Mouse (Mus musculus) megakaryocyte, embryonic 14.5 days (primary cell): ENCODE data around the gene Ppp1ca.

Experiments
- FLI1 ChIP-seq: IDR thresholded peaks from 2 replicates; pipeline ENCODE4 v1.6.1; 2012; ENCODE audit warnings: low read length, inconsistent platforms, mixed read lengths
- GATA1 ChIP-seq: IDR thresholded peaks from 3 replicates; pipeline ENCODE4 v1.6.1; 2012; ENCODE audit warnings: mixed read lengths, low read length, inconsistent platforms, borderline replicate concordance

DNA sequence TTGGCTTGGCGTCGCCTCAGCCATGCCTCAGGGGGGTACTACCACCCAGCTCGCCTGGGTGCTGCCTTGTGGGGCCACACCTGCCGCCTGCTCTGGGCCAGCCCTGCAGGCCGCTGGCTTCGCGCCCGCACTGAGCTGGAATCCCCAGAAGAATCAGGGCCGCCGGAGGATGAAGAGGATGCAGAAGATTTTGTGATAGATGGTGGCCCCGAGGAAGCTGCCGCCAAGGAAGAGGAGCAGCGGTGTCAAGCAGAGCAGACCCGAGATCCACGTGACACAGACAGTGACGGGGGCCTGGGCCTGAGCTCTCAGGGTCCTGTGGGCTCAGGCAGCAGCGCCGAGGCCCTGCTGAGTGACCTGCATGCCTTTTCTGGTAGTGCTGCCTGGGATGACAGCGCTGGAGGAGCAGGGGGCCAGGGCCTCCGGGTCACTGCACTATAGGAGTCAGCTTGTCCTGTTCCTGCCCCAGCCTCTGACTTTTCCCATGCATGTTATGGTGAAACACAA is 35.7 kb upstream of the Ppp1ca start:
- TF ChIP-seq GATA1, result no peak
- no peak for TF ChIP-seq FLI1
